Mouse (Mus musculus): ENCODE results near the gene Kpna1.

DNA sequence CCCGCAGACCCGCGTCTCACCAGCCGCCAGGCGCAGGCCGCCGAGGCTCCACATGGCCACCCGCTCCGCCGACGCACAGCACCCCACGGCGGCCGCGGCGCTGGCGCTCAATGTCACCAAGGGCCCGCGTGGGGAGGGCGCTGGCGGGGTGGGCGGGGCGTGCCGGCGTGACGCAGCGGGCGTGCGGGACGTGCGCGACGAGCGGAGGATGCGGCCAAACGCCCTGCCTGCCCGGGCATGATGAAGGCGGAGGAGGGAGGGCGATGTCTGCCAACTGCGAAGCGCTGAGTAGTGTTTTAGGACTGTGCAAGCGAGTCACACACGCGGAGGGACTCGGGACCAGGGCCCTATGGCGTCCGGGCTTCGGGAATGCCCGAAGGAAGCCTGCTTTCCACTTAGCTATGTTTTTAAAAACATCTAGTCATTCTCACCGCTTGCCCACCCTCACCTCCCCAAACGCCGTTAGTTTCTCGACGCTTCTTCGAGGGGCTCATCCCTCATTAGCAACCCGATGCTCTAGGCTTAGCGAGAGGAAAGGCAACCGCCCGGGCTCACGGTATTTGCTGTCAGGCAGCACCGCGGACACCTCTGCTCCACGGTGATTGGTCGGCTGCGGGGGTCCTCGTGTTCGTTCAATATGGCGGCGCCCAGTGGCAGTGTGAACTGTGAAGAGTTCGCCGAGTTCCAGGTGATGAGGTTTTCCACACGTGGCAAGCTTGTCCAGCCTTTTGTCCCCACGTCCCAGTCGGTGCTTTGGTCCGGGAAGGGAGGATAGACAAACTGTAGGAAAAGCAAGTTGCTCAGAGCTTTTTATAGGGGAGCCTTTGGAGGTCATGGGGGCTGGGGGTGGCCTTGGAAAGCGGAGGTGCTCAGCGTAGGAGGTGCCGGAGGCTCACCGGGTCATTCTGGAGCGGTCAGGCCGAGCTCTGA is 93.2 kb downstream of the Kpna1 start, which contains the start of the genes Fam162a and Ccdc58:
- no peak for TF ChIP-seq POLR2A (IDR thresholded peaks at IDR 0.05; ENCODE audit: borderline replicate concordance, low read depth, low read length)
- TF ChIP-seq CTCF (IDR thresholded peaks at IDR 0.05; ENCODE audit: low read depth, low read length): no peak

Data from bone marrow macrophage, adult 2 months (primary cell).